Mouse (Mus musculus): Measurements from ENCODE around the gene Ccdc88c. TPM values are rescaled to one million over a fixed set of nuclear protein-coding genes. Genes with fewer than 3 reads are reported as not detected.

Ccdc88c gene
- polyA plus RNA-seq, 1 experiment from 2014 or later = 6.9 TPM

GRCm38 (mm10) chr12:100989780-100990288 is 39.0 kb downstream of the Ccdc88c start:
- WGBS = 45% methylated on average over 4 of the region's 4 CpGs
- no peak overlapping the region for H3K9ac ChIP-seq (ENCODE audit: low read depth, low read length)
- no peak for ATAC-seq (ENCODE audit: low read depth)
- no peak overlapping the region for H3K4me2 ChIP-seq (ENCODE audit: low read depth, low read length)
- no peak overlapping the region for H3K27ac ChIP-seq (replicated peaks; ENCODE audit: low read depth, low read length)
- no peaks in the 10 kb centered on the region for H3K27me3 ChIP-seq (replicated peaks; ENCODE audit: control insufficient read depth, insufficient read depth, low read length)
- H3K9me3 ChIP-seq (ENCODE audit: control insufficient read depth, low read length) = no peaks in the 10 kb centered on the region
- no peak overlapping the region for H3K4me3 ChIP-seq (ENCODE audit: low read depth, low read length)
- peaks cover 11% of the 10 kb centered on the region; the same call in 1 of the 2 replicates for H3K4me1 ChIP-seq (ENCODE audit: control insufficient read depth, insufficient read depth, low read length)
- no peaks in the 10 kb centered on the region for H3K36me3 ChIP-seq (ENCODE audit: control insufficient read depth, insufficient read depth, low read length)
- no peak for DNase-seq (ENCODE audit: low spot score)

GRCm38 (mm10) chr12:100988324-100989130 is 40.3 kb downstream of the Ccdc88c start:
- DNase-seq (ENCODE audit: low spot score) (no peak), ATAC-seq (ENCODE audit: low read depth) (no peak)
- H3K9ac ChIP-seq (ENCODE audit: low read depth, low read length) = no peak overlapping the region
- no peaks in the 10 kb centered on the region for H3K9me3 ChIP-seq (ENCODE audit: control insufficient read depth, low read length)
- H3K36me3 ChIP-seq (ENCODE audit: control insufficient read depth, insufficient read depth, low read length) = no peaks in the 10 kb centered on the region
- no peak overlapping the region for H3K27ac ChIP-seq (replicated peaks; ENCODE audit: low read depth, low read length)
- H3K4me3 ChIP-seq (ENCODE audit: low read depth, low read length) = no peak overlapping the region
- H3K27me3 ChIP-seq (replicated peaks; ENCODE audit: control insufficient read depth, insufficient read depth, low read length) = no peaks in the 10 kb centered on the region
- peaks cover 11% of the 10 kb centered on the region; the same call in 1 of the 2 replicates for H3K4me1 ChIP-seq (ENCODE audit: control insufficient read depth, insufficient read depth, low read length)
- WGBS = 61% methylated on average over 15 of the region's 15 CpGs
- no peak overlapping the region for H3K4me2 ChIP-seq (ENCODE audit: low read depth, low read length)

GRCm38 (mm10) chr12:100986423-100986822 is 42.4 kb downstream of the Ccdc88c start:
- WGBS = 64% methylated on average over 4 of the region's 4 CpGs
- ATAC-seq (ENCODE audit: low read depth) = no peak

GRCm38 (mm10) chr12:100985793-100986157 is 43.1 kb downstream of the Ccdc88c start:
- no peaks in the 10 kb centered on the region for H3K9me3 ChIP-seq (ENCODE audit: control insufficient read depth, low read length)
- H3K36me3 ChIP-seq (ENCODE audit: control insufficient read depth, insufficient read depth, low read length) = no peaks in the 10 kb centered on the region
- DNase-seq (ENCODE audit: low spot score) (no peak), ATAC-seq (ENCODE audit: low read depth) (no peak)
- H3K27me3 ChIP-seq (replicated peaks; ENCODE audit: control insufficient read depth, insufficient read depth, low read length) = no peaks in the 10 kb centered on the region
- H3K4me3 ChIP-seq (ENCODE audit: low read depth, low read length) = no peak overlapping the region
- 56% methylated on average over 2 of the region's 2 CpGs for WGBS
- H3K4me2 ChIP-seq (ENCODE audit: low read depth, low read length) = no peak overlapping the region
- no peak overlapping the region for H3K27ac ChIP-seq (replicated peaks; ENCODE audit: low read depth, low read length)
- peaks cover 14% of the 10 kb centered on the region for H3K4me1 ChIP-seq (ENCODE audit: control insufficient read depth, insufficient read depth, low read length)
- H3K9ac ChIP-seq (ENCODE audit: low read depth, low read length) = no peak overlapping the region

More at GRCm38 (mm10) chr12:100986423-100986822, 42.4 kb downstream of the Ccdc88c start:
- no peak for DNase-seq (ENCODE audit: low spot score)
- Histone ChIP-seq H3K27ac (replicated peaks; ENCODE audit: low read depth, low read length) (no peak overlapping the region), H3K4me1 (ENCODE audit: control insufficient read depth, insufficient read depth, low read length) (peaks cover 13% of the 10 kb centered on the region), H3K9ac (ENCODE audit: low read depth, low read length) (no peak overlapping the region), H3K27me3 (replicated peaks; ENCODE audit: control insufficient read depth, insufficient read depth, low read length) (no peaks in the 10 kb centered on the region), H3K9me3 (ENCODE audit: control insufficient read depth, low read length) (no peaks in the 10 kb centered on the region), H3K4me3 (ENCODE audit: low read depth, low read length) (no peak overlapping the region), H3K4me2 (ENCODE audit: low read depth, low read length) (no peak overlapping the region), H3K36me3 (ENCODE audit: control insufficient read depth, insufficient read depth, low read length) (no peaks in the 10 kb centered on the region)

- Histone ChIP-seq H3K4me3 (ENCODE audit: low read depth, low read length) (no peak overlapping the region), H3K4me1 (ENCODE audit: control insufficient read depth, insufficient read depth, low read length) (peaks cover 12% of the 10 kb centered on the region), H3K27ac (replicated peaks; ENCODE audit: low read depth, low read length) (no peak overlapping the region), H3K4me2 (ENCODE audit: low read depth, low read length) (no peak overlapping the region), H3K9me3 (ENCODE audit: control insufficient read depth, low read length) (no peaks in the 10 kb centered on the region), H3K9ac (ENCODE audit: low read depth, low read length) (no peak overlapping the region), H3K27me3 (replicated peaks; ENCODE audit: control insufficient read depth, insufficient read depth, low read length) (no peaks in the 10 kb centered on the region), H3K36me3 (ENCODE audit: control insufficient read depth, insufficient read depth, low read length) (no peaks in the 10 kb centered on the region)
- DNase-seq (ENCODE audit: low spot score) (no peak), ATAC-seq (ENCODE audit: low read depth) (no peak)
- 79% methylated on average over 10 of the region's 10 CpGs for WGBS
Observed at GRCm38 (mm10) chr12:100985050-100985792, 43.6 kb downstream of the Ccdc88c start.

GRCm38 (mm10) chr12:100983565-100983964 is 45.3 kb downstream of the Ccdc88c start:
- 62% methylated on average over 11 of the region's 11 CpGs for WGBS
- peaks cover 3% of the 10 kb centered on the region for H3K4me1 ChIP-seq (ENCODE audit: control insufficient read depth, insufficient read depth, low read length)
- H3K27ac ChIP-seq (replicated peaks; ENCODE audit: low read depth, low read length) = no peak overlapping the region
- no peak overlapping the region for H3K4me2 ChIP-seq (ENCODE audit: low read depth, low read length)
- no peaks in the 10 kb centered on the region for H3K9me3 ChIP-seq (ENCODE audit: control insufficient read depth, low read length)
- H3K9ac ChIP-seq (ENCODE audit: low read depth, low read length) = no peak overlapping the region
- no peaks in the 10 kb centered on the region for H3K27me3 ChIP-seq (replicated peaks; ENCODE audit: control insufficient read depth, insufficient read depth, low read length)
- H3K4me3 ChIP-seq (ENCODE audit: low read depth, low read length) = no peak overlapping the region
- DNase-seq (ENCODE audit: low spot score) = no peak
- no peak for ATAC-seq (ENCODE audit: low read depth)
- no peaks in the 10 kb centered on the region for H3K36me3 ChIP-seq (ENCODE audit: control insufficient read depth, insufficient read depth, low read length)

GRCm38 (mm10) chr12:100982217-100982616 is 46.6 kb downstream of the Ccdc88c start:
- DNase-seq (ENCODE audit: low spot score) = peak; percentile 38
- Histone ChIP-seq H3K4me1 (ENCODE audit: control insufficient read depth, insufficient read depth, low read length) (peaks cover 3% of the 10 kb centered on the region), H3K27me3 (replicated peaks; ENCODE audit: control insufficient read depth, insufficient read depth, low read length) (no peaks in the 10 kb centered on the region), H3K4me3 (ENCODE audit: low read depth, low read length) (no peak overlapping the region), H3K9ac (ENCODE audit: low read depth, low read length) (no peak overlapping the region), H3K9me3 (ENCODE audit: control insufficient read depth, low read length) (no peaks in the 10 kb centered on the region), H3K36me3 (ENCODE audit: control insufficient read depth, insufficient read depth, low read length) (no peaks in the 10 kb centered on the region), H3K4me2 (ENCODE audit: low read depth, low read length) (no peak overlapping the region), H3K27ac (replicated peaks; ENCODE audit: low read depth, low read length) (no peak overlapping the region)
- whole genome bisulfite sequencing = 83% methylated on average over 8 of the region's 8 CpGs
- ATAC-seq (ENCODE audit: low read depth) = no peak

GRCm38 (mm10) chr12:100980551-100981008 is 48.3 kb downstream of the Ccdc88c start:
- Histone ChIP-seq H3K4me3 (ENCODE audit: low read depth, low read length) (no peak overlapping the region), H3K9me3 (ENCODE audit: control insufficient read depth, low read length) (no peaks in the 10 kb centered on the region), H3K27me3 (replicated peaks; ENCODE audit: control insufficient read depth, insufficient read depth, low read length) (no peaks in the 10 kb centered on the region), H3K27ac (replicated peaks; ENCODE audit: low read depth, low read length) (0 out of 2 replicates have a peak overlapping the region, but pooled peaks have one; percentile 5), H3K4me2 (ENCODE audit: low read depth, low read length) (no peak overlapping the region), H3K9ac (ENCODE audit: low read depth, low read length) (no peak overlapping the region), H3K4me1 (ENCODE audit: control insufficient read depth, insufficient read depth, low read length) (peaks cover 3% of the 10 kb centered on the region), H3K36me3 (ENCODE audit: control insufficient read depth, insufficient read depth, low read length) (no peaks in the 10 kb centered on the region)
- DNase-seq (ENCODE audit: low spot score) (peak; percentile 54), ATAC-seq (ENCODE audit: low read depth) (0 out of 2 replicates have a peak, but pooled peaks have one; percentile 8)
- WGBS = 55% methylated on average over 9 of the region's 9 CpGs
